Mouse (Mus musculus) granulocyte monocyte progenitor cell, adult 5-6 weeks (primary cell): ENCODE measurements at regions not wholly inside any gene's neighbourhood (a gene's known extent, or its start where the extent isn't known, plus 50 kb on each side); places are given as distances from the start of the nearest gene placed in this dataset.
A peak's percentile ranks its signal among the peaks of the same experiment; 100 is the strongest.

ENCODE experiments used
- ATAC-seq: replicated peaks from 2 replicates; pipeline ENCODE4 v1.8.0; 2016; ENCODE audit warnings: mild to moderate bottlenecking, moderate TSS enrichment, inconsistent platforms; ENCODE audit not compliant: poor library complexity, severe bottlenecking

GRCm38 (mm10) chr10:3630763-3631223 lies 90.8 kb downstream of the Iyd start:
- ATAC-seq, result no peak

- ATAC-seq, result peak; percentile 53
These were observed 93.9 kb downstream of the Iyd start for GRCm38 (mm10) chr10:3633871-3634496.

- no peak for ATAC-seq
These were observed 96.1 kb upstream of the Plekhg1 start for GRCm38 (mm10) chr10:3644111-3644510.

- no peak for ATAC-seq
These were observed 95.1 kb upstream of the Plekhg1 start for GRCm38 (mm10) chr10:3645030-3645429.

- ATAC-seq, result no peak
These were observed 93.8 kb upstream of the Plekhg1 start for GRCm38 (mm10) chr10:3646151-3646910.

GRCm38 (mm10) chr10:3647811-3648731 lies 92.1 kb upstream of the Plekhg1 start:
- ATAC-seq, result no peak

- ATAC-seq, result no peak
These were observed 90.2 kb upstream of the Plekhg1 start for GRCm38 (mm10) chr10:3649983-3650382.

- ATAC-seq, result no peak
These were observed 89.6 kb upstream of the Plekhg1 start for GRCm38 (mm10) chr10:3650561-3650960.

- ATAC-seq, result no peak
These were observed 87.6 kb upstream of the Plekhg1 start for GRCm38 (mm10) chr10:3652522-3652921.

GRCm38 (mm10) chr10:3656081-3656480 lies 84.1 kb upstream of the Plekhg1 start:
- no peak for ATAC-seq

GRCm38 (mm10) chr10:3662156-3662555 lies 78.0 kb upstream of the Plekhg1 start:
- no peak for ATAC-seq

- no peak for ATAC-seq
These were observed 77.6 kb upstream of the Plekhg1 start for GRCm38 (mm10) chr10:3662571-3662970.

- ATAC-seq, result no peak
These were observed 76.9 kb upstream of the Plekhg1 start for GRCm38 (mm10) chr10:3663296-3663695.

GRCm38 (mm10) chr10:3684481-3684880 lies 55.7 kb upstream of the Plekhg1 start:
- no peak for ATAC-seq
